In genomic region chr6:116047366-116047765, GRCm38 (mm10) we compare ENCODE assay signal across 18 mouse cellular contexts. TPM values are rescaled to one million over a fixed set of nuclear protein-coding genes. Genes with fewer than 3 reads are reported as not detected.
DNase-seq lines count a peak whose midpoint lies in the region; TF ChIP-seq lines count a peak whose summit lies in the region.
"Had no signal": no experiment of that assay in that cellular context is flagged by ENCODE, and none has a peak within 500 bp of the region (broad histone marks: within the 10 kb centered on the region; RNA-seq: fewer than 3 reads in every experiment).

No protein-coding gene starts in this region.

- H3K4me1 ChIP-seq in hindbrain, embryonic 10.5 days (replicated peaks), result peaks cover 14% of the 10 kb centered on the region
- H3K4me1 ChIP-seq: limb, embryonic 15.5 days had no signal

- peak overlapping the region; percentile 79 for H3K27ac ChIP-seq in gastrocnemius, adult 2 months
- H3K27ac ChIP-seq in layer of hippocampus, adult 2 months, result peak overlapping the region; percentile 56
- no peak overlapping the region for H3K27ac ChIP-seq in hindbrain, embryonic 10.5 days
- H3K27ac ChIP-seq: forebrain, embryonic 10.5 days; hindbrain, embryonic 14.5 days; limb, embryonic 15.5 days; stomach, postnatal 0 days had no signal

- H3K36me3 ChIP-seq in hindbrain, embryonic 10.5 days, result peaks cover 10% of the 10 kb centered on the region
- H3K36me3 ChIP-seq: limb, embryonic 15.5 days had no signal

- TF ChIP-seq CTCF in gastrocnemius, adult 2 months (IDR thresholded peaks at IDR 0.05), result no peak
- no peak for TF ChIP-seq CTCF in layer of hippocampus, adult 2 months (conservative IDR thresholded peaks at IDR 0.05)

- H3K27me3 ChIP-seq in hindbrain, embryonic 10.5 days (ENCODE audit: insufficient read depth, poor library complexity, severe bottlenecking), result no peaks in the 10 kb centered on the region
- H3K27me3 ChIP-seq: limb, embryonic 15.5 days had no signal

- intact Hi-C loops in gastrocnemius, adult 2 months (cut with DNase I), result no loop called here

- H3K4me3 ChIP-seq in gastrocnemius, adult 2 months, result peak overlapping the region; percentile 5; the same call in 1 of the 2 replicates
- H3K4me3 ChIP-seq in layer of hippocampus, adult 2 months, result no peak overlapping the region
- no peak overlapping the region for H3K4me3 ChIP-seq in hindbrain, embryonic 10.5 days
- H3K4me3 ChIP-seq: forebrain, embryonic 10.5 days; limb, embryonic 15.5 days had no signal

- peaks cover 3% of the 10 kb centered on the region for H3K9me3 ChIP-seq in hindbrain, embryonic 10.5 days
- H3K9me3 ChIP-seq: G1E had no signal

- DNase-seq in gastrocnemius, adult 2 months, result peak; percentile 66
- no peak for DNase-seq in gastrocnemius, postnatal 4 days (ENCODE audit: low spot score in 2 of 2)
- no peak for DNase-seq in layer of hippocampus, adult 2 months (ENCODE audit: low spot score in 2 of 2)
- no peak for DNase-seq in layer of hippocampus, postnatal 25 days (ENCODE audit: extremely low spot score in 1 of 2, low spot score in 1 of 2)
- DNase-seq in brain, adult 2 months (ENCODE audit: low read depth, low spot score), result peak; percentile 76
- peak; percentile 45 for DNase-seq in skeletal muscle tissue, adult 2 months (ENCODE audit: low read depth, low spot score)
- DNase-seq in hindbrain, embryonic 10.5 days (ENCODE audit: low spot score), result no peak
- DNase-seq: cerebellum, adult 11-12 months; cerebellum, postnatal 36 days; kidney, adult 11 months; kidney, postnatal 14 days; lung, adult 2 months; thymus, postnatal 4 days had no signal

- WGBS in hindbrain, embryonic 10.5 days, result 80% methylated on average over 3 of the region's 3 CpGs

RNA-seq across cellular contexts. Expression of gene Plxnd1, which starts 52.6 kb away (rescaled TPM):
- 10 to 100 TPM; 14.7 to 26.7 TPM for total RNA-seq in gastrocnemius, adult 2 months (2021)
- 100 to 1,000 TPM; 125 to 133 TPM for total RNA-seq in gastrocnemius, postnatal 4 days (2021)
- 10 to 100 TPM; 16.6 to 24.4 TPM for total RNA-seq in layer of hippocampus, adult 2 months (2021)
- total RNA-seq in layer of hippocampus, postnatal 25 days (2021), result 10 to 100 TPM; 17.8 to 24.5 TPM
- polyA plus RNA-seq in hindbrain, embryonic 10.5 days (2016; fragmentation: Nextera tagmentation; extraction: Ambion mirVana), result 24.6 and 28.5 TPM in 2 replicates

Comparison
In these comparisons a context has a peak if more than half of its experiments do, and no peak if none do; other contexts are left out.
1. DNase-seq: peak in gastrocnemius, adult 2 months (single experiment), brain, adult 2 months (single experiment) and skeletal muscle tissue, adult 2 months (single experiment); none in gastrocnemius, postnatal 4 days (0 of 2), layer of hippocampus, adult 2 months (0 of 2), layer of hippocampus, postnatal 25 days (0 of 2) and hindbrain, embryonic 10.5 days (single experiment).
2. RNA of gene Plxnd1, which starts 52.6 kb away (total RNA-seq): 125 to 133 TPM in gastrocnemius, postnatal 4 days; 14.7 to 26.7 TPM in gastrocnemius, adult 2 months, 17.8 to 24.5 TPM in layer of hippocampus, postnatal 25 days and 16.6 to 24.4 TPM in layer of hippocampus, adult 2 months; every median in the first group is over 4 times any median in the second.